In the genomic region with DNA sequence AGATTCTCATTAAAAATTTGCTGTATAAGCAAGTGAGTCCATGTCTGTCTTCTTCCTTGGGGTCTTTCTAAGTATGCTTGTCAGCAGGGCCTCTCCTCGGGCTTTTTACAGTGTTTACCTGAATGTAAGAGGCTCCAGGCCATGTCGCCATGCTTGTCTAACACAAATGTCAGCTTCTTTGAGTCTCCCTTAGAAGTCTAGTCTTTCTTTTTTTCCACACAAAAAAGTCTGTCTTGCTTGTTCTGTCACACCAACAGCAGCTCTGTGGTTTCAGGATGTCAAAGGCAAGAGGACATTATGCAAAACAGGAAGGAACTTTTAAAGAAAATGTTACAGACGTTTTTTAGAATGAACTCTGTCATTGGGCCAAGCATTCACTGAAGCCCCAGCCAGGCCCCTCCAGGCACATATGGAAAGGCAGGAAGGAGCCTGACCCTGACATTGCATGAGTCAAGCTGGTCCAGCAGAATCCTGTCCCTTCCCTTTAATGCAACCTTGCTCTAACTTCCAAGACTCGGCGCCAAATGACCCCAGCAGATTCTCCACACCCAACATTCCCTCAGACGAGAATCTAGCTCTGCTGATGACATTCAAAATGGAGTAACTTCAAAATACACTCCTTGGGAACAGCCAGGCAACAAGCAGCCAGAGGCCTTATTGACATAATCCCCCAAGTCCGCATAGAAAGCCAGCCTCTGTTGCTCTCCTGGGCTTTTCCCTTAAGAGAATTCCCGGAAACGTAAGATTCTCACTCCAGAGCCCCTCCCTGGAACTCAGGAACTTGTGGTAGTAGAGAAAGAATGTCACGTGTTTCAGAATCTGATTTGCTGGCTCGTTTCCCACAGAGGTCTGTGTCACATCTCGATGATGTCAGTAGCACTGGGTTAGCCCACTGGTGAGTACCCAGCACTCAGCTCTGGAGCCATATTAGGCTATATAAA, we compare ENCODE assay signal across 8 mouse cellular contexts. TPM values are rescaled to one million over a fixed set of nuclear protein-coding genes. Genes with fewer than 3 reads are reported as not detected.
DNase-seq lines count a peak whose midpoint lies in the region; ATAC-seq and TF ChIP-seq lines count a peak whose summit lies in the region.

No protein-coding gene starts in this region.

- intact Hi-C loops in heart, postnatal 14 days (cut with DNase I): no loop called here

- ATAC-seq in embryonic facial prominence, embryonic 12.5 days (ENCODE audit: insufficient number of reproducible peaks, insufficient read depth, low FRiP score, low TSS enrichment): no peak
- no peak for ATAC-seq in limb, embryonic 13.5 days (ENCODE audit: low FRiP score, low read depth)
- no peak for ATAC-seq in midbrain, postnatal 0 days (ENCODE audit: low FRiP score)

- 38% methylated on average over 12 of the region's 12 CpGs for WGBS in embryonic facial prominence, embryonic 12.5 days
- 49% methylated on average over 12 of the region's 12 CpGs for WGBS in limb, embryonic 13.5 days
- 47% methylated on average over 12 of the region's 12 CpGs for WGBS in midbrain, postnatal 0 days

- H3K4me3 ChIP-seq in embryonic facial prominence, embryonic 12.5 days: no peak overlapping the region
- H3K4me3 ChIP-seq in limb, embryonic 13.5 days: no peak overlapping the region
- H3K4me3 ChIP-seq in midbrain, postnatal 0 days (ENCODE audit: low read depth, low read length): no peak overlapping the region

- peaks cover 24% of the 10 kb centered on the region for H3K4me1 ChIP-seq in embryonic facial prominence, embryonic 12.5 days
- peaks cover 45% of the 10 kb centered on the region for H3K4me1 ChIP-seq in limb, embryonic 13.5 days
- no peaks in the 10 kb centered on the region; the same call in 1 of the 2 replicates for H3K4me1 ChIP-seq in midbrain, postnatal 0 days (ENCODE audit: insufficient read depth, low read length)

- no peak overlapping the region for H3K9ac ChIP-seq in embryonic facial prominence, embryonic 12.5 days
- 0 out of 2 replicates have a peak overlapping the region, but pooled peaks have one; percentile 43 for H3K9ac ChIP-seq in limb, embryonic 13.5 days
- H3K9ac ChIP-seq in midbrain, postnatal 0 days (replicated peaks; ENCODE audit: low read length, poor library complexity, severe bottlenecking): no peak overlapping the region

- peak; percentile 27 for DNase-seq in thymus, postnatal 0 days (ENCODE audit: low spot score)
- DNase-seq in thymus, postnatal 14 days: no peak
- DNase-seq in heart, postnatal 14 days: peak; percentile 65 to 73
- no peak for DNase-seq in midbrain, postnatal 0 days (ENCODE audit: low spot score)
- DNase-seq in spleen, adult 18-20 months: no peak
- DNase-seq in frontal cortex, postnatal 14 days (ENCODE audit: low spot score in 2 of 2): no peak

- no peak for TF ChIP-seq CTCF in midbrain, postnatal 0 days (IDR thresholded peaks at IDR 0.05)

- no peaks in the 10 kb centered on the region for H3K9me3 ChIP-seq in embryonic facial prominence, embryonic 12.5 days
- H3K9me3 ChIP-seq in limb, embryonic 13.5 days: no peaks in the 10 kb centered on the region
- H3K9me3 ChIP-seq in midbrain, postnatal 0 days (ENCODE audit: low read length): no peaks in the 10 kb centered on the region

- peak overlapping the region; percentile 76 for H3K27ac ChIP-seq in embryonic facial prominence, embryonic 12.5 days
- peak overlapping the region; percentile 80 for H3K27ac ChIP-seq in limb, embryonic 13.5 days
- H3K27ac ChIP-seq in midbrain, postnatal 0 days (ENCODE audit: low read depth, low read length): peak overlapping the region; percentile 52

- no peaks in the 10 kb centered on the region for H3K27me3 ChIP-seq in embryonic facial prominence, embryonic 12.5 days
- no peaks in the 10 kb centered on the region for H3K27me3 ChIP-seq in limb, embryonic 13.5 days
- no peaks in the 10 kb centered on the region for H3K27me3 ChIP-seq in midbrain, postnatal 0 days (ENCODE audit: insufficient read depth, low read length)

- no peaks in the 10 kb centered on the region for H3K36me3 ChIP-seq in embryonic facial prominence, embryonic 12.5 days
- no peaks in the 10 kb centered on the region; the same call in 1 of the 2 replicates for H3K36me3 ChIP-seq in limb, embryonic 13.5 days
- H3K36me3 ChIP-seq in midbrain, postnatal 0 days (ENCODE audit: insufficient read depth, low read length): no peaks in the 10 kb centered on the region

- no peak overlapping the region for H3K4me2 ChIP-seq in embryonic facial prominence, embryonic 12.5 days (replicated peaks)
- no peak overlapping the region for H3K4me2 ChIP-seq in limb, embryonic 13.5 days (replicated peaks)
- H3K4me2 ChIP-seq in midbrain, postnatal 0 days (ENCODE audit: low read depth, low read length, poor library complexity, severe bottlenecking): no peak overlapping the region

RNA-seq across cellular contexts. Expression of gene B4galt1, which starts 8.7 kb away (rescaled TPM):
- polyA plus RNA-seq in thymus, postnatal 0 days (2015; fragmentation: Nextera tagmentation; extraction: Ambion mirVana): 29.6 and 32.0 TPM in 2 replicates
- 34.4 and 37.9 TPM in 2 replicates for polyA plus RNA-seq in embryonic facial prominence, embryonic 12.5 days (2016; fragmentation: Nextera tagmentation; extraction: Ambion mirVana)
- total RNA-seq in heart, postnatal 14 days (2021): 10 to 100 TPM; 65.7 to 70.3 TPM
- polyA plus RNA-seq in limb, embryonic 13.5 days (2015; fragmentation: Nextera tagmentation; extraction: Ambion mirVana): 40.5 and 41.2 TPM in 2 replicates
- total RNA-seq in midbrain, postnatal 0 days (2014; rRNA removed): 10.0 and 11.0 TPM in 2 replicates
- 5.7 and 5.8 TPM in 2 replicates for polyA plus RNA-seq in midbrain, postnatal 0 days (2015; fragmentation: Nextera tagmentation; extraction: Ambion mirVana)

Comparison
In these comparisons a context has a peak if more than half of its experiments do, and no peak if none do; other contexts are left out.
1. DNase-seq: peak in thymus, postnatal 0 days (single experiment) and heart, postnatal 14 days (2 of 2); none in thymus, postnatal 14 days (single experiment), midbrain, postnatal 0 days (single experiment), spleen, adult 18-20 months (0 of 2) and frontal cortex, postnatal 14 days (0 of 2).
2. Peak in every context shown above with its lines, with median percentiles within 50 percentile points of each other: H3K27ac ChIP-seq.